Mouse (Mus musculus) heart, embryonic 16.5 days (tissue): Measurements from ENCODE around the gene Mafb. TPM values are rescaled to one million over a fixed set of nuclear protein-coding genes. Genes with fewer than 3 reads are reported as not detected.
A peak's percentile ranks its signal among the peaks of the same experiment; 100 is the strongest.

Experiments used
- ATAC-seq: fragments of 200-750 bp; cut with Nextera tagmentation; replicated peaks from 2 replicates; pipeline ENCODE4 v1.8.0; 2017; ENCODE audit warnings: moderate number of reproducible peaks; ENCODE audit not compliant: insufficient read depth, low FRiP score; ENCODE audit errors: extremely low read depth
- H3K27ac ChIP-seq: fragments of 300-500 bp; sonication (generic); 2 replicates; pipeline ENCODE4 v1.5.1; 2014; ENCODE audit warnings: mild to moderate bottlenecking, low read length, control low read depth, moderate library complexity
- H3K27me3 ChIP-seq: fragments of 300-500 bp; sonication (generic); 2 replicates; pipeline ENCODE4 v1.6.1; 2014; ENCODE audit warnings: low read length, mixed read lengths; ENCODE audit not compliant: control insufficient read depth, insufficient read depth
- H3K36me3 ChIP-seq: fragments of 300-500 bp; sonication (generic); 2 replicates; pipeline ENCODE4 v1.6.1; 2014; ENCODE audit not compliant: control insufficient read depth, insufficient read depth
- H3K4me1 ChIP-seq: fragments of 300-500 bp; sonication (generic); 2 replicates; pipeline ENCODE4 v1.6.1; 2014; ENCODE audit warnings: low read length, mixed read lengths; ENCODE audit not compliant: control insufficient read depth, insufficient read depth
- H3K4me2 ChIP-seq: fragments of 300-500 bp; sonication (generic); 2 replicates; pipeline ENCODE4 v1.6.1; 2014; ENCODE audit warnings: low read depth, mild to moderate bottlenecking, control low read depth, low read length
- H3K4me3 ChIP-seq: fragments of 300-500 bp; sonication (generic); 2 replicates; pipeline ENCODE4 v1.5.1; 2014; ENCODE audit warnings: mild to moderate bottlenecking, control low read depth, low read length
- H3K9ac ChIP-seq: fragments of 300-500 bp; sonication (generic); 2 replicates; pipeline ENCODE4 v1.6.1; 2014; ENCODE audit warnings: low read length, control low read depth
- H3K9me3 ChIP-seq: fragments of 300-500 bp; sonication (generic); replicated peaks from 2 replicates; pipeline ENCODE4 v1.6.1; 2016; ENCODE audit warnings: low read length; ENCODE audit not compliant: control insufficient read depth
- WGBS: fragments of 180-500 bp; shearing (Covaris S2); extraction: QIAGEN DNeasy Blood & Tissue Kit; methylation state at CpG from one replicate; pipeline ENCODE4 v1.1.7; 2014; 5-methylcytosine and 5-hydroxymethylcytosine counted together
- polyA plus RNA-seq: library from polyadenylated mRNA; unstranded; fragments of >200 nt; fragmentation: Nextera tagmentation; extraction: Ambion mirVana; gene quantifications from 2 replicates; pipeline ENCODE4 v1.2.1, GENCODE M21; 2015

Mafb gene
- polyA plus RNA-seq, 1 experiment from 2014 or later, result 8.2 TPM

GRCm38 (mm10) chr2:160392648-160393047 is 25.8 kb upstream of the Mafb start:
- no peak overlapping the region for H3K9ac ChIP-seq
- H3K4me3 ChIP-seq, result no peak overlapping the region
- H3K4me2 ChIP-seq, result no peak overlapping the region
- 0 out of 2 replicates have a peak, but pooled peaks cover 4% of the 10 kb centered on the region for H3K27me3 ChIP-seq
- H3K9me3 ChIP-seq, result no peaks in the 10 kb centered on the region
- 48% methylated on average over 3 of the region's 3 CpGs for WGBS
- H3K4me1 ChIP-seq, result no peaks in the 10 kb centered on the region
- no peak for ATAC-seq
- no peak overlapping the region for H3K27ac ChIP-seq
- no peaks in the 10 kb centered on the region for H3K36me3 ChIP-seq

GRCm38 (mm10) chr2:160388596-160388995 is 21.7 kb upstream of the Mafb start:
- H3K9ac ChIP-seq, result no peak overlapping the region
- H3K9me3 ChIP-seq, result no peaks in the 10 kb centered on the region
- 0 out of 2 replicates have a peak, but pooled peaks cover 6% of the 10 kb centered on the region for H3K27me3 ChIP-seq
- H3K36me3 ChIP-seq, result no peaks in the 10 kb centered on the region
- 45% methylated on average over 5 of the region's 5 CpGs for WGBS
- H3K4me3 ChIP-seq, result no peak overlapping the region
- no peaks in the 10 kb centered on the region for H3K4me1 ChIP-seq
- no peak overlapping the region for H3K27ac ChIP-seq
- no peak overlapping the region for H3K4me2 ChIP-seq
- ATAC-seq, result no peak

- no peak overlapping the region for H3K4me3 ChIP-seq
- no peaks in the 10 kb centered on the region for H3K36me3 ChIP-seq
- no peak for ATAC-seq
- no peak overlapping the region for H3K9ac ChIP-seq
- no peak overlapping the region for H3K27ac ChIP-seq
- no peaks in the 10 kb centered on the region for H3K4me1 ChIP-seq
- 0 out of 2 replicates have a peak, but pooled peaks cover 3% of the 10 kb centered on the region for H3K27me3 ChIP-seq
- no peaks in the 10 kb centered on the region for H3K9me3 ChIP-seq
- 58% methylated on average over 3 of the region's 3 CpGs for WGBS
- no peak overlapping the region for H3K4me2 ChIP-seq
Measured at GRCm38 (mm10) chr2:160383418-160383817, 16.6 kb upstream of the Mafb start.

- Histone ChIP-seq H3K27ac (no peak overlapping the region), H3K9ac (no peak overlapping the region), H3K4me2 (no peak overlapping the region), H3K4me1 (no peaks in the 10 kb centered on the region), H3K36me3 (no peaks in the 10 kb centered on the region), H3K9me3 (no peaks in the 10 kb centered on the region), H3K4me3 (no peak overlapping the region), H3K27me3 (peaks cover 34% of the 10 kb centered on the region)
- no peak for ATAC-seq
- WGBS, result 43% methylated on average over 4 of the region's 4 CpGs
Measured at GRCm38 (mm10) chr2:160378271-160378670, 11.4 kb upstream of the Mafb start.

GRCm38 (mm10) chr2:160376236-160376635 is 9.4 kb upstream of the Mafb start:
- Histone ChIP-seq H3K9ac (no peak overlapping the region), H3K27ac (no peak overlapping the region), H3K4me3 (no peak overlapping the region), H3K27me3 (peaks cover 55% of the 10 kb centered on the region), H3K9me3 (no peaks in the 10 kb centered on the region), H3K4me2 (no peak overlapping the region), H3K36me3 (no peaks in the 10 kb centered on the region), H3K4me1 (no peaks in the 10 kb centered on the region)
- ATAC-seq, result no peak
- WGBS, result 39% methylated on average over 5 of the region's 5 CpGs

GRCm38 (mm10) chr2:160369653-160370420 is 3.0 kb upstream of the Mafb start:
- Histone ChIP-seq H3K9ac (no peak overlapping the region), H3K36me3 (no peaks in the 10 kb centered on the region), H3K4me1 (peaks cover 20% of the 10 kb centered on the region), H3K27me3 (peaks cover 71% of the 10 kb centered on the region), H3K4me3 (peak overlapping the region; percentile 65), H3K4me2 (peak overlapping the region; percentile 99), H3K9me3 (no peaks in the 10 kb centered on the region), H3K27ac (no peak overlapping the region)
- no peak for ATAC-seq
- WGBS, result 6% methylated on average over 25 of the region's 25 CpGs

- Histone ChIP-seq H3K27me3 (peaks cover 65% of the 10 kb centered on the region), H3K9ac (peak overlapping the region; percentile 27; the same call in 1 of the 2 replicates), H3K9me3 (no peaks in the 10 kb centered on the region), H3K4me2 (peak overlapping the region; percentile 99), H3K4me1 (peaks cover 20% of the 10 kb centered on the region), H3K36me3 (no peaks in the 10 kb centered on the region), H3K4me3 (peak overlapping the region; percentile 65), H3K27ac (no peak overlapping the region)
- ATAC-seq, result no peak
- WGBS, result 1% methylated on average over 52 of the region's 52 CpGs
Measured at GRCm38 (mm10) chr2:160368422-160369357, 1.8 kb upstream of the Mafb start.

- peak overlapping the region; percentile 80 for H3K9ac ChIP-seq
- no peaks in the 10 kb centered on the region for H3K36me3 ChIP-seq
- WGBS, result under 1% methylated on average over 45 of the region's 45 CpGs
- H3K27me3 ChIP-seq, result peaks cover 62% of the 10 kb centered on the region
- H3K4me1 ChIP-seq, result peaks cover 20% of the 10 kb centered on the region
- H3K4me3 ChIP-seq, result peak overlapping the region; percentile 65
- H3K9me3 ChIP-seq, result no peaks in the 10 kb centered on the region
- peak; percentile 46 for ATAC-seq
- H3K4me2 ChIP-seq, result peak overlapping the region; percentile 99
- H3K27ac ChIP-seq, result peak overlapping the region; percentile 83
Measured at GRCm38 (mm10) chr2:160367448-160368208, 763 bp upstream of the Mafb start.
